Mouse (Mus musculus): Measurements from ENCODE around the gene Fnbp1l. TPM values are rescaled to one million over a fixed set of nuclear protein-coding genes. Genes with fewer than 3 reads are reported as not detected.

The Fnbp1l gene
- polyA plus RNA-seq, 1 experiment from 2014 or later, result 84.7 TPM

- H3K4me2 ChIP-seq (replicated peaks; ENCODE audit: low read depth, low read length), result no peak overlapping the region; the same call in 1 of the 2 replicates
- H3K4me1 ChIP-seq (ENCODE audit: control insufficient read depth, insufficient read depth, low read length), result no peaks in the 10 kb centered on the region
- no peak overlapping the region for H3K9ac ChIP-seq (replicated peaks; ENCODE audit: low read depth, low read length)
- no peaks in the 10 kb centered on the region for H3K36me3 ChIP-seq (ENCODE audit: control insufficient read depth, insufficient read depth, low read length)
- WGBS, result 20% methylated on average over 12 of the region's 12 CpGs
- no peaks in the 10 kb centered on the region for H3K9me3 ChIP-seq (ENCODE audit: control insufficient read depth, low read depth, low read length)
- no peak for ATAC-seq (ENCODE audit: insufficient number of reproducible peaks, insufficient read depth, low FRiP score, low read depth)
- H3K27ac ChIP-seq (ENCODE audit: low read length), result no peak overlapping the region
- no peak overlapping the region for H3K4me3 ChIP-seq (ENCODE audit: low read depth, low read length)
- H3K27me3 ChIP-seq (ENCODE audit: control insufficient read depth, insufficient read depth, low read length), result no peaks in the 10 kb centered on the region
Measured at GRCm38 (mm10) chr3:122635246-122635645, 15.7 kb upstream of the Fnbp1l start.

GRCm38 (mm10) chr3:122629580-122629979 is 10.1 kb upstream of the Fnbp1l start:
- Histone ChIP-seq H3K4me1 (ENCODE audit: control insufficient read depth, insufficient read depth, low read length) (no peaks in the 10 kb centered on the region), H3K9me3 (ENCODE audit: control insufficient read depth, low read depth, low read length) (no peaks in the 10 kb centered on the region), H3K27me3 (ENCODE audit: control insufficient read depth, insufficient read depth, low read length) (no peaks in the 10 kb centered on the region), H3K36me3 (ENCODE audit: control insufficient read depth, insufficient read depth, low read length) (no peaks in the 10 kb centered on the region), H3K9ac (replicated peaks; ENCODE audit: low read depth, low read length) (no peak overlapping the region), H3K27ac (ENCODE audit: low read length) (no peak overlapping the region), H3K4me2 (replicated peaks; ENCODE audit: low read depth, low read length) (peak overlapping the region; percentile 2; the same call in 1 of the 2 replicates), H3K4me3 (ENCODE audit: low read depth, low read length) (no peak overlapping the region)
- WGBS, result 17% methylated on average over 13 of the region's 13 CpGs
- no peak for ATAC-seq (ENCODE audit: insufficient number of reproducible peaks, insufficient read depth, low FRiP score, low read depth)

- ATAC-seq (ENCODE audit: insufficient number of reproducible peaks, insufficient read depth, low FRiP score, low read depth), result no peak
- H3K36me3 ChIP-seq (ENCODE audit: control insufficient read depth, insufficient read depth, low read length), result no peaks in the 10 kb centered on the region
- H3K9ac ChIP-seq (replicated peaks; ENCODE audit: low read depth, low read length), result no peak overlapping the region
- no peaks in the 10 kb centered on the region for H3K9me3 ChIP-seq (ENCODE audit: control insufficient read depth, low read depth, low read length)
- no peak overlapping the region for H3K27ac ChIP-seq (ENCODE audit: low read length)
- H3K4me3 ChIP-seq (ENCODE audit: low read depth, low read length), result no peak overlapping the region
- no peaks in the 10 kb centered on the region for H3K4me1 ChIP-seq (ENCODE audit: control insufficient read depth, insufficient read depth, low read length)
- no peak overlapping the region for H3K4me2 ChIP-seq (replicated peaks; ENCODE audit: low read depth, low read length)
- no peaks in the 10 kb centered on the region for H3K27me3 ChIP-seq (ENCODE audit: control insufficient read depth, insufficient read depth, low read length)
- 85% methylated on average over 3 of the region's 3 CpGs for WGBS
Measured at GRCm38 (mm10) chr3:122628956-122629355, 9.4 kb upstream of the Fnbp1l start.

- H3K27ac ChIP-seq (ENCODE audit: low read length), result no peak overlapping the region
- H3K4me3 ChIP-seq (ENCODE audit: low read depth, low read length), result no peak overlapping the region
- ATAC-seq (ENCODE audit: insufficient number of reproducible peaks, insufficient read depth, low FRiP score, low read depth), result no peak
- H3K4me1 ChIP-seq (ENCODE audit: control insufficient read depth, insufficient read depth, low read length), result no peaks in the 10 kb centered on the region
- no peaks in the 10 kb centered on the region for H3K9me3 ChIP-seq (ENCODE audit: control insufficient read depth, low read depth, low read length)
- no peaks in the 10 kb centered on the region for H3K36me3 ChIP-seq (ENCODE audit: control insufficient read depth, insufficient read depth, low read length)
- WGBS, result 94% methylated on average over 10 of the region's 10 CpGs
- H3K4me2 ChIP-seq (replicated peaks; ENCODE audit: low read depth, low read length), result no peak overlapping the region
- no peak overlapping the region for H3K9ac ChIP-seq (replicated peaks; ENCODE audit: low read depth, low read length)
- H3K27me3 ChIP-seq (ENCODE audit: control insufficient read depth, insufficient read depth, low read length), result no peaks in the 10 kb centered on the region
Measured at GRCm38 (mm10) chr3:122628546-122628945, 9.0 kb upstream of the Fnbp1l start.

GRCm38 (mm10) chr3:122627846-122628245 is 8.3 kb upstream of the Fnbp1l start:
- no peak overlapping the region for H3K4me3 ChIP-seq (ENCODE audit: low read depth, low read length)
- no peak for ATAC-seq (ENCODE audit: insufficient number of reproducible peaks, insufficient read depth, low FRiP score, low read depth)
- no peaks in the 10 kb centered on the region for H3K4me1 ChIP-seq (ENCODE audit: control insufficient read depth, insufficient read depth, low read length)
- H3K27me3 ChIP-seq (ENCODE audit: control insufficient read depth, insufficient read depth, low read length), result no peaks in the 10 kb centered on the region
- no peak overlapping the region for H3K9ac ChIP-seq (replicated peaks; ENCODE audit: low read depth, low read length)
- 79% methylated on average over 6 of the region's 6 CpGs for WGBS
- H3K4me2 ChIP-seq (replicated peaks; ENCODE audit: low read depth, low read length), result no peak overlapping the region
- no peaks in the 10 kb centered on the region for H3K36me3 ChIP-seq (ENCODE audit: control insufficient read depth, insufficient read depth, low read length)
- H3K27ac ChIP-seq (ENCODE audit: low read length), result no peak overlapping the region
- no peaks in the 10 kb centered on the region for H3K9me3 ChIP-seq (ENCODE audit: control insufficient read depth, low read depth, low read length)

- H3K4me2 ChIP-seq (replicated peaks; ENCODE audit: low read depth, low read length), result no peak overlapping the region
- H3K4me1 ChIP-seq (ENCODE audit: control insufficient read depth, insufficient read depth, low read length), result no peaks in the 10 kb centered on the region
- no peak overlapping the region for H3K9ac ChIP-seq (replicated peaks; ENCODE audit: low read depth, low read length)
- no peaks in the 10 kb centered on the region for H3K9me3 ChIP-seq (ENCODE audit: control insufficient read depth, low read depth, low read length)
- no peak overlapping the region for H3K4me3 ChIP-seq (ENCODE audit: low read depth, low read length)
- H3K27me3 ChIP-seq (ENCODE audit: control insufficient read depth, insufficient read depth, low read length), result no peaks in the 10 kb centered on the region
- ATAC-seq (ENCODE audit: insufficient number of reproducible peaks, insufficient read depth, low FRiP score, low read depth), result no peak
- no peaks in the 10 kb centered on the region for H3K36me3 ChIP-seq (ENCODE audit: control insufficient read depth, insufficient read depth, low read length)
- WGBS, result 51% methylated on average over 6 of the region's 6 CpGs
- H3K27ac ChIP-seq (ENCODE audit: low read length), result no peak overlapping the region
Measured at GRCm38 (mm10) chr3:122624591-122624990, 5.1 kb upstream of the Fnbp1l start.

GRCm38 (mm10) chr3:122620285-122620931 is 893 bp upstream of the Fnbp1l start:
- H3K36me3 ChIP-seq (ENCODE audit: control insufficient read depth, insufficient read depth, low read length), result no peaks in the 10 kb centered on the region
- peaks cover 11% of the 10 kb centered on the region for H3K4me1 ChIP-seq (ENCODE audit: control insufficient read depth, insufficient read depth, low read length)
- peak overlapping the region; percentile 95 for H3K4me3 ChIP-seq (ENCODE audit: low read depth, low read length)
- H3K4me2 ChIP-seq (replicated peaks; ENCODE audit: low read depth, low read length), result peak overlapping the region; percentile 82
- no peaks in the 10 kb centered on the region for H3K27me3 ChIP-seq (ENCODE audit: control insufficient read depth, insufficient read depth, low read length)
- peak overlapping the region; percentile 99 for H3K9ac ChIP-seq (replicated peaks; ENCODE audit: low read depth, low read length)
- H3K27ac ChIP-seq (ENCODE audit: low read length), result peak overlapping the region; percentile 99
- H3K9me3 ChIP-seq (ENCODE audit: control insufficient read depth, low read depth, low read length), result no peaks in the 10 kb centered on the region
- WGBS, result under 1% methylated on average over 21 of the region's 21 CpGs
- ATAC-seq (ENCODE audit: insufficient number of reproducible peaks, insufficient read depth, low FRiP score, low read depth), result peak; percentile 43

- H3K27ac ChIP-seq (ENCODE audit: low read length), result peak overlapping the region; percentile 99
- H3K4me1 ChIP-seq (ENCODE audit: control insufficient read depth, insufficient read depth, low read length), result peaks cover 11% of the 10 kb centered on the region
- H3K9ac ChIP-seq (replicated peaks; ENCODE audit: low read depth, low read length), result peak overlapping the region; percentile 99
- no peaks in the 10 kb centered on the region for H3K27me3 ChIP-seq (ENCODE audit: control insufficient read depth, insufficient read depth, low read length)
- peak overlapping the region; percentile 82 for H3K4me2 ChIP-seq (replicated peaks; ENCODE audit: low read depth, low read length)
- peak; percentile 53; the same call in 1 of the 2 replicates for ATAC-seq (ENCODE audit: insufficient number of reproducible peaks, insufficient read depth, low FRiP score, low read depth)
- H3K36me3 ChIP-seq (ENCODE audit: control insufficient read depth, insufficient read depth, low read length), result no peaks in the 10 kb centered on the region
- peak overlapping the region; percentile 95 for H3K4me3 ChIP-seq (ENCODE audit: low read depth, low read length)
- no peaks in the 10 kb centered on the region for H3K9me3 ChIP-seq (ENCODE audit: control insufficient read depth, low read depth, low read length)
- WGBS, result under 1% methylated on average over 20 of the region's 20 CpGs
Measured at GRCm38 (mm10) chr3:122619931-122620284, 393 bp upstream of the Fnbp1l start.

GRCm38 (mm10) chr3:122618402-122618801 is 1.1 kb downstream of the Fnbp1l start:
- peak overlapping the region; percentile 95 for H3K4me3 ChIP-seq (ENCODE audit: low read depth, low read length)
- H3K27ac ChIP-seq (ENCODE audit: low read length), result peak overlapping the region; percentile 99
- no peaks in the 10 kb centered on the region for H3K36me3 ChIP-seq (ENCODE audit: control insufficient read depth, insufficient read depth, low read length)
- peak overlapping the region; percentile 99 for H3K9ac ChIP-seq (replicated peaks; ENCODE audit: low read depth, low read length)
- ATAC-seq (ENCODE audit: insufficient number of reproducible peaks, insufficient read depth, low FRiP score, low read depth), result peak; percentile 21; the same call in 1 of the 2 replicates
- peak overlapping the region; percentile 62 for H3K4me2 ChIP-seq (replicated peaks; ENCODE audit: low read depth, low read length)
- peaks cover 14% of the 10 kb centered on the region for H3K4me1 ChIP-seq (ENCODE audit: control insufficient read depth, insufficient read depth, low read length)
- H3K9me3 ChIP-seq (ENCODE audit: control insufficient read depth, low read depth, low read length), result no peaks in the 10 kb centered on the region
- no peaks in the 10 kb centered on the region for H3K27me3 ChIP-seq (ENCODE audit: control insufficient read depth, insufficient read depth, low read length)
- whole genome bisulfite sequencing, result under 1% methylated on average over 30 of the region's 30 CpGs
